Comparison of ENCODE assay signal across 33 mouse cellular contexts in the genomic region with DNA sequence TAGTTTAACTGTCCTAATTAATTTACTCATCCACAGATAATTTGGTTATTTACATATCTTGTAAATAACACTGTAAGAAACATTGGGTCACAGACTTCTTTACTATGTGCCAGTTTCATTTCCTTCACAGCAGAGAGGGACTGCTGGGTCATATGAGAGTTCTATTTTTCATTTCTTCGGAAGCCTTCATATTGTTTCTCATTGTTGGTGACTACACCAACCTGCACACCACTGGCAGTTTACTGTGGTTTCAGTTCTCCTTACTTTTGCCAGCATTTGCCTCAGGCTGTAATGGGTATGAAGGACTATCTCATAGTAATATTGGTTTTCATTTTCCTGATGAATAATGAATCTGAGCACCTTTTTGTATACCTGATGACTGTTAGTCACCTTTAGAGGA. TPM values are rescaled to one million over a fixed set of nuclear protein-coding genes. Genes with fewer than 3 reads are reported as not detected.
DNase-seq lines count a peak whose midpoint lies in the region; ATAC-seq and TF ChIP-seq lines count a peak whose summit lies in the region.
"Had no signal": no experiment of that assay in that cellular context is flagged by ENCODE, and none has a peak within 500 bp of the region (broad histone marks: within the 10 kb centered on the region; RNA-seq: fewer than 3 reads in every experiment).

No protein-coding gene starts in this region.

- peaks cover 0 to 21% of the 10 kb centered on the region in 2 experiments; a peak in 2 of 4 replicates for H3K4me1 ChIP-seq in CH12.LX (ENCODE audit: control insufficient read depth in 1 of 2, insufficient read depth in 2 of 2)
- no peaks in the 10 kb centered on the region for H3K4me1 ChIP-seq in heart, adult 2 months (ENCODE audit: control insufficient read depth, insufficient read depth, low read length)
- H3K4me1 ChIP-seq: forebrain, embryonic 10.5 days; forebrain, embryonic 13.5 days; heart, embryonic 10.5 days; heart, embryonic 13.5 days; hindbrain, embryonic 12.5 days; hindbrain, embryonic 15.5 days had no signal

- in situ Hi-C loops in CH12.LX (cut with MboI; ENCODE audit: low pct_ligation_motif_present, low pct_unique_long_range_greater_than_20kb, low sequenced_read_pairs), result no loop called here

- ATAC-seq in granulocyte monocyte progenitor cell, adult 5-6 weeks (replicated peaks; ENCODE audit: poor library complexity, severe bottlenecking), result peak; percentile 97
- ATAC-seq in megakaryocyte progenitor cell, adult 5-6 weeks (replicated peaks; ENCODE audit: poor library complexity), result peak; percentile 72
- ATAC-seq: forebrain, embryonic 13.5 days; forebrain, postnatal 0 days; intestine, embryonic 16.5 days had no signal

- 78% methylated on average over 1 of the region's 1 CpGs for WGBS in heart, adult 2 months

- no peak overlapping the region for H3K27ac ChIP-seq in CH12.LX (ENCODE audit: insufficient read depth, low read depth)
- no peak overlapping the region for H3K27ac ChIP-seq in heart, adult 2 months
- H3K27ac ChIP-seq: forebrain, embryonic 10.5 days; forebrain, embryonic 13.5 days; gastrocnemius, adult 2 months; heart, embryonic 10.5 days; heart, embryonic 13.5 days; hindbrain, embryonic 12.5 days; hindbrain, embryonic 15.5 days had no signal

- dilution Hi-C loops in CH12.LX (cut with MboI; ENCODE audit: extremely low pct_ligation_motif_present, extremely low pct_unique_long_range_greater_than_20kb, low sequenced_read_pairs), result no loop called here

- H3K36me3 ChIP-seq in CH12.LX (replicated peaks in 1 of 2; ENCODE audit: control insufficient read depth in 1 of 2, insufficient read depth in 1 of 2, low read length in 1 of 2), result peaks cover 16 to 35% of the 10 kb centered on the region in 2 experiments
- peaks cover 8% of the 10 kb centered on the region for H3K36me3 ChIP-seq in splenic B cell, adult 2 months (ENCODE audit: control insufficient read depth, insufficient read depth, low read length, poor library complexity, severe bottlenecking)
- no peaks in the 10 kb centered on the region for H3K36me3 ChIP-seq in heart, adult 2 months (ENCODE audit: control insufficient read depth, insufficient read depth, low read length)
- H3K36me3 ChIP-seq: forebrain, embryonic 10.5 days; G1E; heart, embryonic 10.5 days; heart, embryonic 13.5 days; hindbrain, embryonic 12.5 days; hindbrain, embryonic 15.5 days had no signal

- no peak for TF ChIP-seq CTCF in CH12.LX (conservative IDR thresholded peaks at IDR 0.05 in 1 of 2, IDR thresholded peaks at IDR 0.05 in 1 of 2; ENCODE audit: low read depth in 2 of 2, low read length in 2 of 2)
- no peak for TF ChIP-seq CTCF in heart, adult 2 months (IDR thresholded peaks at IDR 0.05)

- intact Hi-C loops in heart, adult 2 months (cut with DNase I), result loop anchor here (5.0 kb wide), 1 partner anchor 301 kb away; no protein-coding TSS in a partner anchor

- DNase-seq in CH12.LX (ENCODE audit: extremely low read depth) (peak; percentile 38), MN1 (ENCODE audit: low spot score) (no peak)
- peak; percentile 70 for DNase-seq in splenic B cell, adult 2 months (ENCODE audit: low read depth, low spot score)
- no peak for DNase-seq in thymus, postnatal 0 days (ENCODE audit: low spot score)
- DNase-seq in heart, adult 2 months, result no peak
- DNase-seq: adrenal gland, adult 2 months; adrenal gland, postnatal 25 days; cerebellum, adult 11-12 months; cerebellum, adult 8-10 months; cerebellum, postnatal 10 days; cerebellum, postnatal 36 days; forebrain, postnatal 0 days; gastrocnemius, adult 2 months; gastrocnemius, postnatal 14 days; heart, postnatal 14 days; heart, postnatal 4 days had no signal

- no peaks in the 10 kb centered on the region for H3K27me3 ChIP-seq in CH12.LX (replicated peaks)
- H3K27me3 ChIP-seq in splenic B cell, adult 2 months (ENCODE audit: control insufficient read depth, insufficient read depth, low read length, poor library complexity, severe bottlenecking), result no peaks in the 10 kb centered on the region
- no peaks in the 10 kb centered on the region for H3K27me3 ChIP-seq in heart, adult 2 months (ENCODE audit: control insufficient read depth, insufficient read depth, low read length)
- H3K27me3 ChIP-seq: forebrain, embryonic 13.5 days; heart, embryonic 13.5 days; hindbrain, embryonic 12.5 days; hindbrain, embryonic 15.5 days had no signal

- H3K4me3 ChIP-seq in CH12.LX (replicated peaks in 1 of 3; ENCODE audit: low read depth in 2 of 3, low read length in 2 of 3, poor library complexity in 1 of 3), result no peak overlapping the region
- no peak overlapping the region for H3K4me3 ChIP-seq in heart, adult 2 months
- H3K4me3 ChIP-seq: forebrain, embryonic 10.5 days; forebrain, embryonic 13.5 days; gastrocnemius, adult 2 months; heart, embryonic 10.5 days; heart, embryonic 13.5 days; hindbrain, embryonic 12.5 days; hindbrain, embryonic 15.5 days had no signal

- no peaks in the 10 kb centered on the region for H3K9me3 ChIP-seq in CH12.LX (replicated peaks; ENCODE audit: low read length)
- H3K9me3 ChIP-seq: forebrain, embryonic 10.5 days; forebrain, embryonic 13.5 days; G1E; heart, embryonic 10.5 days; heart, embryonic 13.5 days; hindbrain, embryonic 12.5 days; hindbrain, embryonic 15.5 days had no signal

- no peak for TF ChIP-seq RAD21 in CH12.LX (IDR thresholded peaks at IDR 0.05; ENCODE audit: low read depth, low read length)

- no peak overlapping the region for H3K4me2 ChIP-seq in CH12.LX (ENCODE audit: insufficient read depth, low read depth, poor library complexity, severe bottlenecking)
- H3K4me2 ChIP-seq: forebrain, embryonic 13.5 days; heart, embryonic 13.5 days; hindbrain, embryonic 12.5 days; hindbrain, embryonic 15.5 days had no signal

- no peak for TF ChIP-seq POLR2A in CH12.LX (IDR thresholded peaks at IDR 0.05; ENCODE audit: low read depth, low read length)
- TF ChIP-seq POLR2A in heart, adult 2 months (IDR thresholded peaks at IDR 0.05; ENCODE audit: insufficient read depth, low read depth, low read length), result no peak

- H3K9ac ChIP-seq in CH12.LX (ENCODE audit: insufficient read depth, low read depth), result no peak overlapping the region
- no peak overlapping the region for H3K9ac ChIP-seq in heart, adult 2 months (ENCODE audit: low read depth, low read length)
- H3K9ac ChIP-seq: forebrain, embryonic 13.5 days; forebrain, postnatal 0 days; heart, embryonic 13.5 days; hindbrain, embryonic 12.5 days; hindbrain, embryonic 15.5 days had no signal

- no peaks in the 10 kb centered on the region for H3K79me2 ChIP-seq in CH12.LX (replicated peaks; ENCODE audit: control insufficient read depth, extremely low read depth, insufficient read depth, poor library complexity, severe bottlenecking)
- H3K79me2 ChIP-seq in heart, adult 2 months (replicated peaks; ENCODE audit: control insufficient read depth, insufficient read depth, low read length), result no peaks in the 10 kb centered on the region

- peak; percentile 73 for TF ChIP-seq EP300 in CH12.LX (IDR thresholded peaks at IDR 0.05; ENCODE audit: low read length)
- TF ChIP-seq EP300 in heart, adult 2 months (IDR thresholded peaks at IDR 0.05; ENCODE audit: insufficient read depth, low read depth, low read length), result no peak

RNA-seq across cellular contexts. Expression of a gene that starts 22.5 kb away (rescaled TPM):
- 39.2 and 43.0 TPM in 2 replicates for total RNA-seq in CH12.LX (2012; rRNA removed)
- total RNA-seq in CH12.LX (2014; rRNA removed), result 140 and 149 TPM in 2 replicates
- 61.6 and 66.4 TPM in 2 replicates for polyA plus RNA-seq in CH12.LX (2012; ENCODE audit: insufficient read length, low read depth)
- 7.8 and 9.9 TPM in 2 replicates for total RNA-seq in granulocyte monocyte progenitor cell, adult 5-6 weeks (2014; fragmentation: Nextera tagmentation)
- 6.4 and 10.6 TPM in 2 replicates for total RNA-seq in granulocyte monocyte progenitor cell, adult 5-6 weeks (2017)
- total RNA-seq in megakaryocyte progenitor cell, adult 5-6 weeks (2015), result 4.6 and 9.2 TPM in 2 replicates
- total RNA-seq in megakaryocyte progenitor cell, adult 5-6 weeks (2017), result 5.1 and 6.2 TPM in 2 replicates
- 43.3 and 48.2 TPM in 2 replicates for polyA plus RNA-seq in thymus, postnatal 0 days (2015; fragmentation: Nextera tagmentation; extraction: Ambion mirVana)
- under 1 TPM; 0.91 to 0.97 TPM for total RNA-seq in heart, adult 2 months (2021)
- polyA plus RNA-seq in heart, adult 2 months (2012; rRNA removed), result 1.1 and 1.3 TPM in 2 replicates

RNA-seq across cellular contexts. Expression of a gene that starts 22.6 kb away (rescaled TPM):
- total RNA-seq in CH12.LX (2012; rRNA removed) (19.3 and 25.5 TPM in 2 replicates), CH12.LX (2014; rRNA removed) (44.8 and 49.2 TPM in 2 replicates)
- polyA plus RNA-seq in CH12.LX (2012; ENCODE audit: insufficient read length, low read depth), result 44.7 and 46.4 TPM in 2 replicates
- total RNA-seq in granulocyte monocyte progenitor cell, adult 5-6 weeks (2014; fragmentation: Nextera tagmentation), result 58.7 and 61.6 TPM in 2 replicates
- total RNA-seq in granulocyte monocyte progenitor cell, adult 5-6 weeks (2017), result 89.3 and 100 TPM in 2 replicates
- 70.4 and 79.9 TPM in 2 replicates for total RNA-seq in megakaryocyte progenitor cell, adult 5-6 weeks (2015)
- 85.2 and 92.8 TPM in 2 replicates for total RNA-seq in megakaryocyte progenitor cell, adult 5-6 weeks (2017)
- polyA plus RNA-seq in thymus, postnatal 0 days (2015; fragmentation: Nextera tagmentation; extraction: Ambion mirVana), result 14.8 and 18.2 TPM in 2 replicates
- 10 to 100 TPM; 71.9 to 84.5 TPM for total RNA-seq in heart, adult 2 months (2021)
- polyA plus RNA-seq in heart, adult 2 months (2012; rRNA removed), result 17.4 and 36.6 TPM in 2 replicates

RNA-seq across cellular contexts. Expression of a gene that starts 28.0 kb away (rescaled TPM):
- not detected in 2 replicates for total RNA-seq in CH12.LX (2012; rRNA removed)
- total RNA-seq in CH12.LX (2014; rRNA removed), result not detected in 2 replicates
- polyA plus RNA-seq in CH12.LX (2012; ENCODE audit: insufficient read length, low read depth), result not detected in 2 replicates
- total RNA-seq in granulocyte monocyte progenitor cell, adult 5-6 weeks (2014; fragmentation: Nextera tagmentation), result not detected in 2 replicates
- total RNA-seq in granulocyte monocyte progenitor cell, adult 5-6 weeks (2017), result not detected in 2 replicates
- not detected in 2 replicates for total RNA-seq in megakaryocyte progenitor cell, adult 5-6 weeks (2015)
- not detected in 2 replicates for total RNA-seq in megakaryocyte progenitor cell, adult 5-6 weeks (2017)
- not detected in 2 replicates for polyA plus RNA-seq in thymus, postnatal 0 days (2015; fragmentation: Nextera tagmentation; extraction: Ambion mirVana)
- total RNA-seq in heart, adult 2 months (2021), result not detected
- 0.35 TPM in 1 of 2 replicates, not detected in the other for polyA plus RNA-seq in heart, adult 2 months (2012; rRNA removed)
- total RNA-seq: adrenal gland, adult 2 months; adrenal gland, postnatal 25 days; forebrain, postnatal 0 days; G1E; gastrocnemius, adult 2 months; gastrocnemius, postnatal 14 days; gastrocnemius, postnatal 4 days; heart, adult 18-20 months; heart, postnatal 14 days; heart, postnatal 4 days had no signal
- polyA plus RNA-seq: adrenal gland, adult 2 months; brain, embryonic 14.5 days; embryonic facial prominence, embryonic 11.5 days; embryonic facial prominence, embryonic 14.5 days; forebrain, embryonic 10.5 days; forebrain, embryonic 13.5 days; forebrain, postnatal 0 days; frontal cortex, adult 2 months; G1E; heart, embryonic 10.5 days; heart, embryonic 13.5 days; heart, embryonic 16.5 days; hindbrain, embryonic 12.5 days; hindbrain, embryonic 15.5 days; intestine, embryonic 16.5 days had no signal

RNA-seq across cellular contexts. Expression of a gene that starts 38.6 kb away (rescaled TPM):
- total RNA-seq in CH12.LX (2012; rRNA removed) (not detected in 2 replicates), CH12.LX (2014; rRNA removed) (not detected in 2 replicates)
- not detected in 2 replicates for polyA plus RNA-seq in CH12.LX (2012; ENCODE audit: insufficient read length, low read depth)
- not detected in 2 replicates for total RNA-seq in granulocyte monocyte progenitor cell, adult 5-6 weeks (2014; fragmentation: Nextera tagmentation)
- total RNA-seq in granulocyte monocyte progenitor cell, adult 5-6 weeks (2017), result not detected in 2 replicates
- not detected in 2 replicates for total RNA-seq in megakaryocyte progenitor cell, adult 5-6 weeks (2015)
- total RNA-seq in megakaryocyte progenitor cell, adult 5-6 weeks (2017), result not detected in 2 replicates
- 0.06 and 0.09 TPM in 2 replicates for polyA plus RNA-seq in thymus, postnatal 0 days (2015; fragmentation: Nextera tagmentation; extraction: Ambion mirVana)
- total RNA-seq in heart, adult 2 months (2021), result not detected
- polyA plus RNA-seq in heart, adult 2 months (2012; rRNA removed), result not detected in 2 replicates
- total RNA-seq: adrenal gland, adult 2 months; adrenal gland, postnatal 25 days; forebrain, postnatal 0 days; gastrocnemius, adult 2 months; gastrocnemius, postnatal 14 days; gastrocnemius, postnatal 4 days; heart, adult 18-20 months; heart, postnatal 14 days; heart, postnatal 4 days had no signal
- polyA plus RNA-seq: adrenal gland, adult 2 months; brain, embryonic 14.5 days; embryonic facial prominence, embryonic 11.5 days; embryonic facial prominence, embryonic 14.5 days; forebrain, embryonic 10.5 days; forebrain, embryonic 13.5 days; forebrain, postnatal 0 days; frontal cortex, adult 2 months; G1E; heart, embryonic 10.5 days; heart, embryonic 13.5 days; heart, embryonic 16.5 days; hindbrain, embryonic 12.5 days; hindbrain, embryonic 15.5 days; intestine, embryonic 16.5 days had no signal

RNA-seq across cellular contexts. Expression of a gene that starts 53.1 kb away (rescaled TPM):
- 1.6 and 1.7 TPM in 2 replicates for total RNA-seq in CH12.LX (2012; rRNA removed)
- total RNA-seq in CH12.LX (2014; rRNA removed), result 2.2 and 2.4 TPM in 2 replicates
- 2.4 and 3.6 TPM in 2 replicates for polyA plus RNA-seq in CH12.LX (2012; ENCODE audit: insufficient read length, low read depth)
- total RNA-seq in granulocyte monocyte progenitor cell, adult 5-6 weeks (2014; fragmentation: Nextera tagmentation), result 8.0 TPM in 1 of 2 replicates, not detected in the other
- total RNA-seq in granulocyte monocyte progenitor cell, adult 5-6 weeks (2017), result 1.2 and 1.4 TPM in 2 replicates
- 5.2 and 5.9 TPM in 2 replicates for total RNA-seq in megakaryocyte progenitor cell, adult 5-6 weeks (2015)
- 1.1 and 3.0 TPM in 2 replicates for total RNA-seq in megakaryocyte progenitor cell, adult 5-6 weeks (2017)
- 0.93 and 1.6 TPM in 2 replicates for polyA plus RNA-seq in thymus, postnatal 0 days (2015; fragmentation: Nextera tagmentation; extraction: Ambion mirVana)
- 1 to 10 TPM in 1 of 2 experiments, under 1 TPM in 1; 0.84 to 1.5 TPM for total RNA-seq in heart, adult 2 months (2021)
- polyA plus RNA-seq in heart, adult 2 months (2012; rRNA removed), result 3.1 and 5.8 TPM in 2 replicates
- polyA plus RNA-seq: adrenal gland, adult 2 months had no signal

Comparison
In these comparisons a context has a peak if more than half of its experiments do, and no peak if none do; other contexts are left out.
1. DNase-seq: peak in CH12.LX (single experiment) and splenic B cell, adult 2 months (single experiment); none in thymus, postnatal 0 days (single experiment), MN1 (single experiment) and heart, adult 2 months (0 of 2).